Mouse (Mus musculus) forebrain, postnatal 0 days (tissue): Measurements from ENCODE around the gene Tfdp2. TPM values are rescaled to one million over a fixed set of nuclear protein-coding genes. Genes with fewer than 3 reads are reported as not detected.

Source experiments
- ATAC-seq: fragments of 200-750 bp; cut with Nextera tagmentation; 2 replicates; pipeline ENCODE4 v1.8.0; 2017; ENCODE audit warnings: mild to moderate bottlenecking, moderate library complexity
- DNase-seq: peaks from one replicate; pipeline ENCODE4 v3.0.0-alpha.2; 2015
- H3K27ac ChIP-seq: fragments of 300-500 bp; sonication (generic); 2 replicates; pipeline ENCODE4 v1.5.1; 2014; ENCODE audit warnings: low read depth, mild to moderate bottlenecking, antibody characterized with exemption, low read length, moderate library complexity, mixed read lengths
- H3K27me3 ChIP-seq: fragments of 300-500 bp; sonication (generic); 2 replicates; pipeline ENCODE4 v1.6.1; 2014; ENCODE audit warnings: mild to moderate bottlenecking, low read length, mixed read lengths; ENCODE audit not compliant: insufficient read depth
- H3K36me3 ChIP-seq: fragments of 300-500 bp; sonication (generic); 2 replicates; pipeline ENCODE4 v1.6.1; 2014; ENCODE audit warnings: mild to moderate bottlenecking, moderate library complexity; ENCODE audit not compliant: insufficient read depth
- H3K4me1 ChIP-seq: fragments of 300-500 bp; sonication (generic); 2 replicates; pipeline ENCODE4 v1.6.1; 2014; ENCODE audit warnings: antibody characterized with exemption; ENCODE audit not compliant: insufficient read depth
- H3K4me2 ChIP-seq: fragments of 300-500 bp; sonication (generic); 2 replicates; pipeline ENCODE4 v1.6.1; 2014; ENCODE audit warnings: low read depth, mild to moderate bottlenecking, moderate library complexity
- H3K4me3 ChIP-seq: fragments of 300-500 bp; sonication (generic); 2 replicates; pipeline ENCODE4 v1.5.1; 2014; ENCODE audit warnings: low read depth, low read length, mixed read lengths
- H3K9ac ChIP-seq: fragments of 300-500 bp; sonication (generic); 2 replicates; pipeline ENCODE4 v1.6.1; 2014; ENCODE audit warnings: mild to moderate bottlenecking
- H3K9me3 ChIP-seq: fragments of 300-500 bp; sonication (generic); 2 replicates; pipeline ENCODE4 v1.6.1; 2016; ENCODE audit warnings: low read length
- CTCF ChIP-seq: sonication (generic); IDR thresholded peaks from 2 replicates; pipeline ENCODE4 v1.5.1; 2016; ENCODE audit warnings: antibody characterized with exemption, control low read depth, low read depth
- WGBS: fragments of 180-500 bp; shearing (Covaris S2); extraction: QIAGEN DNeasy Blood & Tissue Kit; methylation state at CpG from one replicate; pipeline ENCODE4 v1.1.7; 2014; 5-methylcytosine and 5-hydroxymethylcytosine counted together
- polyA plus RNA-seq: library from polyadenylated mRNA; unstranded; fragments of >200 nt; fragmentation: Nextera tagmentation; extraction: Ambion mirVana; gene quantifications from 2 replicates; pipeline ENCODE4 v1.2.1, GENCODE M21; 2015
- total RNA-seq: library from RNA; depleted of rRNA; stranded (reverse); fragments of >200 nt; gene quantifications from 2 replicates; pipeline ENCODE4 v1.2.3, GENCODE M21; 2014

Tfdp2 gene
- total and polyA plus RNA-seq, 2 experiments from 2014 or later: 16.1 to 21.3 TPM

- no peak overlapping the region for H3K9ac ChIP-seq
- WGBS: 65% methylated on average over 2 of the region's 2 CpGs
- TF ChIP-seq CTCF: no peak
- DNase-seq (no peak), ATAC-seq (no peak)
- H3K4me2 ChIP-seq: no peak overlapping the region
- no peaks in the 10 kb centered on the region for H3K4me1 ChIP-seq
- H3K27me3 ChIP-seq: no peaks in the 10 kb centered on the region
- no peak overlapping the region for H3K4me3 ChIP-seq
- H3K9me3 ChIP-seq: no peaks in the 10 kb centered on the region
- no peak overlapping the region for H3K27ac ChIP-seq
- no peaks in the 10 kb centered on the region for H3K36me3 ChIP-seq
Measured at GRCm38 (mm10) chr9:96223302-96223701, 27.2 kb downstream of the Tfdp2 start.

GRCm38 (mm10) chr9:96228285-96228684, 32.2 kb downstream of the Tfdp2 start:
- TF ChIP-seq CTCF: no peak
- Histone ChIP-seq H3K9ac (no peak overlapping the region), H3K27ac (no peak overlapping the region), H3K4me2 (no peak overlapping the region), H3K4me1 (no peaks in the 10 kb centered on the region), H3K4me3 (no peak overlapping the region), H3K9me3 (no peaks in the 10 kb centered on the region), H3K27me3 (no peaks in the 10 kb centered on the region), H3K36me3 (no peaks in the 10 kb centered on the region)
- no peak for ATAC-seq
- no peak for DNase-seq

GRCm38 (mm10) chr9:96230271-96230670, 34.2 kb downstream of the Tfdp2 start:
- Histone ChIP-seq H3K36me3 (no peaks in the 10 kb centered on the region), H3K4me1 (no peaks in the 10 kb centered on the region), H3K27me3 (no peaks in the 10 kb centered on the region), H3K9me3 (no peaks in the 10 kb centered on the region), H3K27ac (no peak overlapping the region), H3K9ac (no peak overlapping the region), H3K4me2 (no peak overlapping the region), H3K4me3 (no peak overlapping the region)
- WGBS: 39% methylated on average over 2 of the region's 2 CpGs
- no peak for TF ChIP-seq CTCF
- ATAC-seq: no peak
- no peak for DNase-seq

- 54% methylated on average over 2 of the region's 2 CpGs for WGBS
- no peak overlapping the region for H3K9ac ChIP-seq
- no peaks in the 10 kb centered on the region for H3K36me3 ChIP-seq
- no peaks in the 10 kb centered on the region for H3K27me3 ChIP-seq
- no peak for DNase-seq
- no peak overlapping the region for H3K4me3 ChIP-seq
- no peak for ATAC-seq
- no peak overlapping the region for H3K27ac ChIP-seq
- H3K4me2 ChIP-seq: no peak overlapping the region
- H3K4me1 ChIP-seq: no peaks in the 10 kb centered on the region
- no peaks in the 10 kb centered on the region for H3K9me3 ChIP-seq
- TF ChIP-seq CTCF: no peak
Measured at GRCm38 (mm10) chr9:96235477-96235876, 39.4 kb downstream of the Tfdp2 start.

- DNase-seq: no peak
- ATAC-seq: no peak
- Histone ChIP-seq H3K27ac (no peak overlapping the region), H3K27me3 (no peaks in the 10 kb centered on the region), H3K9ac (no peak overlapping the region), H3K4me2 (no peak overlapping the region), H3K36me3 (no peaks in the 10 kb centered on the region), H3K4me1 (no peaks in the 10 kb centered on the region), H3K4me3 (no peak overlapping the region), H3K9me3 (no peaks in the 10 kb centered on the region)
- 91% methylated on average over 1 of the region's 1 CpGs for WGBS
- TF ChIP-seq CTCF: no peak
Measured at GRCm38 (mm10) chr9:96237391-96237790, 41.3 kb downstream of the Tfdp2 start.

GRCm38 (mm10) chr9:96238286-96238685, 42.2 kb downstream of the Tfdp2 start:
- DNase-seq (no peak), ATAC-seq (no peak)
- Histone ChIP-seq H3K9ac (no peak overlapping the region), H3K4me1 (no peaks in the 10 kb centered on the region), H3K4me2 (no peak overlapping the region), H3K9me3 (no peaks in the 10 kb centered on the region), H3K36me3 (no peaks in the 10 kb centered on the region), H3K27ac (no peak overlapping the region), H3K4me3 (no peak overlapping the region), H3K27me3 (no peaks in the 10 kb centered on the region)
- WGBS: 93% methylated on average over 1 of the region's 1 CpGs
- no peak for TF ChIP-seq CTCF

GRCm38 (mm10) chr9:96241134-96242097, 45.3 kb downstream of the Tfdp2 start:
- ATAC-seq (no peak), DNase-seq (no peak)
- Histone ChIP-seq H3K4me1 (no peaks in the 10 kb centered on the region), H3K27me3 (no peaks in the 10 kb centered on the region), H3K9ac (no peak overlapping the region), H3K36me3 (no peaks in the 10 kb centered on the region), H3K4me3 (no peak overlapping the region), H3K9me3 (no peaks in the 10 kb centered on the region), H3K4me2 (no peak overlapping the region), H3K27ac (no peak overlapping the region)
- no peak for TF ChIP-seq CTCF
- 91% methylated on average over 10 of the region's 10 CpGs for WGBS
